Mouse (Mus musculus) heart, embryonic 13.5 days (tissue): Measurements from ENCODE around the gene Nat14. TPM values are rescaled to one million over a fixed set of nuclear protein-coding genes. Genes with fewer than 3 reads are reported as not detected.

Experiments
- ATAC-seq: fragments of 200-750 bp; cut with Nextera tagmentation; 2 replicates; pipeline ENCODE4 v1.8.0; 2017; ENCODE audit warnings: moderate TSS enrichment; ENCODE audit not compliant: insufficient number of reproducible peaks, low FRiP score, low TSS enrichment; ENCODE audit errors: extremely low read depth
- H3K27ac ChIP-seq: fragments of 300-500 bp; sonication (generic); replicated peaks from 2 replicates; pipeline ENCODE4 v1.5.1; 2015; ENCODE audit warnings: moderate library complexity, mild to moderate bottlenecking, inconsistent platforms
- H3K27me3 ChIP-seq: fragments of 300-500 bp; sonication (generic); replicated peaks from 2 replicates; pipeline ENCODE4 v1.6.1; 2015; ENCODE audit warnings: mild to moderate bottlenecking, inconsistent platforms
- H3K36me3 ChIP-seq: fragments of 300-500 bp; sonication (generic); 2 replicates; pipeline ENCODE4 v1.6.1; 2015; ENCODE audit warnings: mild to moderate bottlenecking, inconsistent platforms
- H3K4me1 ChIP-seq: fragments of 300-500 bp; sonication (generic); 2 replicates; pipeline ENCODE4 v1.6.1; 2015; ENCODE audit warnings: inconsistent platforms
- H3K4me2 ChIP-seq: fragments of 300-500 bp; sonication (generic); 2 replicates; pipeline ENCODE4 v1.6.1; 2015; ENCODE audit warnings: inconsistent platforms, mild to moderate bottlenecking, moderate library complexity
- H3K4me3 ChIP-seq: fragments of 300-500 bp; sonication (generic); 2 replicates; pipeline ENCODE4 v1.5.1; 2015; ENCODE audit warnings: moderate library complexity, mild to moderate bottlenecking, inconsistent platforms
- H3K9ac ChIP-seq: fragments of 300-500 bp; sonication (generic); 2 replicates; pipeline ENCODE4 v1.6.1; 2015; ENCODE audit warnings: inconsistent platforms, mild to moderate bottlenecking, moderate library complexity
- H3K9me3 ChIP-seq: fragments of 300-500 bp; sonication (generic); 2 replicates; pipeline ENCODE4 v1.6.1; 2016; ENCODE audit warnings: inconsistent platforms
- WGBS: fragments of 180-500 bp; shearing (Covaris S2); methylation state at CpG from one replicate; pipeline ENCODE4 v1.1.7; 2015; ENCODE audit warnings: mixed read lengths; 5-methylcytosine and 5-hydroxymethylcytosine counted together
- polyA plus RNA-seq: library from polyadenylated mRNA; unstranded; fragments of >200 nt; fragmentation: Nextera tagmentation; extraction: Ambion mirVana; gene quantifications from 2 replicates; pipeline ENCODE4 v1.2.1, GENCODE M21; 2015

Gene Nat14
- polyA plus RNA-seq, 1 experiment from 2014 or later, result 4.2 TPM

GRCm38 (mm10) chr7:4950561-4951342, 28.9 kb downstream of the Nat14 start:
- H3K27ac ChIP-seq, result no peak overlapping the region
- no peaks in the 10 kb centered on the region for H3K9me3 ChIP-seq
- WGBS, result 74% methylated on average over 19 of the region's 19 CpGs
- H3K4me3 ChIP-seq, result no peak overlapping the region
- H3K27me3 ChIP-seq, result 0 out of 2 replicates have a peak, but pooled peaks cover 3% of the 10 kb centered on the region
- ATAC-seq, result no peak
- H3K4me2 ChIP-seq, result no peak overlapping the region
- peaks cover 25% of the 10 kb centered on the region for H3K4me1 ChIP-seq
- no peak overlapping the region for H3K9ac ChIP-seq
- H3K36me3 ChIP-seq, result no peaks in the 10 kb centered on the region

- Histone ChIP-seq H3K9me3 (no peaks in the 10 kb centered on the region), H3K4me2 (peak overlapping the region; percentile 11; the same call in 1 of the 2 replicates), H3K4me3 (no peak overlapping the region), H3K9ac (peak overlapping the region; percentile 59; the same call in 1 of the 2 replicates), H3K4me1 (peaks cover 24% of the 10 kb centered on the region), H3K27ac (peak overlapping the region; percentile 81), H3K36me3 (no peaks in the 10 kb centered on the region), H3K27me3 (no peaks in the 10 kb centered on the region)
- ATAC-seq, result peak; percentile 68; the same call in 1 of the 2 replicates
- 16% methylated on average over 10 of the region's 10 CpGs for WGBS
Measured at GRCm38 (mm10) chr7:4953815-4954445, 32.1 kb downstream of the Nat14 start.

- peaks cover 17% of the 10 kb centered on the region for H3K4me1 ChIP-seq
- no peak overlapping the region for H3K4me2 ChIP-seq
- no peak overlapping the region for H3K4me3 ChIP-seq
- H3K9ac ChIP-seq, result peak overlapping the region; percentile 33; the same call in 1 of the 2 replicates
- no peaks in the 10 kb centered on the region for H3K36me3 ChIP-seq
- H3K27ac ChIP-seq, result no peak overlapping the region
- ATAC-seq, result no peak
- no peaks in the 10 kb centered on the region for H3K9me3 ChIP-seq
- H3K27me3 ChIP-seq, result no peaks in the 10 kb centered on the region
- WGBS, result 77% methylated on average over 10 of the region's 10 CpGs
Measured at GRCm38 (mm10) chr7:4957361-4957760, 35.5 kb downstream of the Nat14 start.

GRCm38 (mm10) chr7:4963527-4963926, 41.7 kb downstream of the Nat14 start:
- Histone ChIP-seq H3K4me2 (no peak overlapping the region), H3K36me3 (no peaks in the 10 kb centered on the region), H3K9ac (peak overlapping the region; percentile 65), H3K27ac (no peak overlapping the region), H3K4me1 (0 out of 2 replicates have a peak, but pooled peaks cover 3% of the 10 kb centered on the region), H3K9me3 (no peaks in the 10 kb centered on the region), H3K4me3 (no peak overlapping the region), H3K27me3 (peaks cover 16% of the 10 kb centered on the region; the same call in 1 of the 2 replicates)
- no peak for ATAC-seq
- WGBS, result 66% methylated on average over 5 of the region's 5 CpGs

DNA sequence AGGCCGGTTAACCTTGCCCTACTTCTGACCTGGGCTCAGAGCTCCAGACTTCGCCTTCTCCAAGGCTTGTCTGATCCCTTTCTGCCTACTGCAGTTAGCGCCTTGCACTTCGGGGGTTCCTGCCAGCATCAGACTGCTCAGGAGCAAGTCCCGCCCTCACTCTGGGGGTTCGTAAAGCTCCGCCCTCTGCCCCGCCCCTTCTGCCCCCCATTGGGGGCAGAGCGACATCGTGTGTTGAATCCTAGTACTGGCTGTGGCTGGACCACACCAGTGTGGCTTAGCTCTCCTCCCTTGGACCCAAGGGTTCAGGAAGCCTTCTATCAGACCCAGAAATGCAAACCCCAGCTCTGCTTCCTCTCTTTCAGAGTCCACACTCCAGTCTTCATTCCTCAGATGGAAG, 42.4 kb downstream of the Nat14 start, which contains the start of gene Sbk2:
TSS of gene Sbk2 (minus strand) at position 135 of the 400 bp plus-strand sequence.
- Histone ChIP-seq H3K4me1 (0 out of 2 replicates have a peak, but pooled peaks cover 3% of the 10 kb centered on the region), H3K27me3 (peaks cover 16% of the 10 kb centered on the region; the same call in 1 of the 2 replicates), H3K27ac (no peak within 1 kb of the TSS), H3K9me3 (no peaks in the 10 kb centered on the region), H3K4me2 (peak within 1 kb of the TSS; percentile 49), H3K36me3 (no peaks in the 10 kb centered on the region), H3K9ac (peak within 1 kb of the TSS; percentile 65), H3K4me3 (peak within 1 kb of the TSS; percentile 13; the same call in 1 of the 2 replicates)
- peak; percentile 52; the same call in 1 of the 2 replicates for ATAC-seq
- 4% methylated on average over 10 of the region's 10 CpGs for WGBS

DNA sequence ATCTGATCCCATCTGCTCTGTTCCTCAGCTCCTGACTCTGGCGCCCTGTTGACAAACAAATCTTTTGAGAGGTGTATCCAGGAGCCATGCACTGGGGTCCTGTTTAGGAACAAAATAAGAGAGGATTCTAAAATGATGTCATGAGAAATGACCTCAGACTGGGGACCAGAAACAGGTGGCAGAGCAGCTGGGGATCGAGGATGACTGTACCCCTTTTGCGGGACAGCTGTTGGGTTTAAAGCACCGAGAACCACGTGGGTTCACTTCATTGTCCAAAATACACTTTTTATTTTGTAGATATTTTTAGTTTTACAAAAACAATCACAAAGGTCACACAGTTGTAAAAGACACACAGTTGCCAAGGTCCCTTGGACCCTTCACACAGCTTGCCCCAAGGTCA, 43.2 kb downstream of the Nat14 start:
- H3K9me3 ChIP-seq, result no peaks in the 10 kb centered on the region
- no peak overlapping the region for H3K9ac ChIP-seq
- no peak overlapping the region for H3K4me2 ChIP-seq
- H3K27me3 ChIP-seq, result peaks cover 16% of the 10 kb centered on the region; the same call in 1 of the 2 replicates
- WGBS, result 74% methylated on average over 5 of the region's 5 CpGs
- no peak overlapping the region for H3K27ac ChIP-seq
- 0 out of 2 replicates have a peak, but pooled peaks cover 3% of the 10 kb centered on the region for H3K4me1 ChIP-seq
- no peak for ATAC-seq
- no peak overlapping the region for H3K4me3 ChIP-seq
- no peaks in the 10 kb centered on the region for H3K36me3 ChIP-seq

DNA sequence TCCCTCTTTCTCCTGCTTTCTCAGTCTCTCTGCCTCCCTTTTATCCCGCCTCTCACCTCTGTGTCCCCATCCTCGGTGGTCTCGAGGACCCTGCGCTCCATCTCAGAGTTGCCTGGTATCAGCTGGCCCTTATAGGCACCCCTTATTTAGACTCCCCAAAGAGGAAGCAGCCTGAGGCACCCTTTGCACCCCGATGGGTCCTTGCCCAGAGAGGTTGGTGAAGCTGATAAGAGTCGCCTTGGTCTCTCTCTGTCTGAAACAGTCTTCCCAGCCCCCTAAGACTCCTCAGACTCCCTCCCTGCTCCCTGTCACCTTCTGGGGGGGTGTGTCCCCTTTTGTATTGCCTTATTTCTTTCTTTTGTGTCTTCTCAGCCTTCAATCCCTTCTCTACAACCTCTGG, 49.2 kb downstream of the Nat14 start, which contains the start of gene Sbk3:
TSS of gene Sbk3 (minus strand) at position 101 of the 400 bp plus-strand sequence.
- Histone ChIP-seq H3K4me3 (no peak within 1 kb of the TSS), H3K27me3 (peaks cover 3% of the 10 kb centered on the region; the same call in 1 of the 2 replicates), H3K27ac (peak within 1 kb of the TSS; percentile 54), H3K4me2 (no peak within 1 kb of the TSS), H3K36me3 (no peaks in the 10 kb centered on the region), H3K9me3 (no peaks in the 10 kb centered on the region), H3K4me1 (peaks cover 14% of the 10 kb centered on the region), H3K9ac (peak within 1 kb of the TSS; percentile 28)
- WGBS, result 28% methylated on average over 6 of the region's 6 CpGs
- ATAC-seq, result no peak

- no peaks in the 10 kb centered on the region for H3K9me3 ChIP-seq
- H3K27ac ChIP-seq, result peak overlapping the region; percentile 54
- no peak for ATAC-seq
- H3K9ac ChIP-seq, result peak overlapping the region; percentile 28; the same call in 1 of the 2 replicates
- peaks cover 14% of the 10 kb centered on the region for H3K4me1 ChIP-seq
- no peak overlapping the region for H3K4me3 ChIP-seq
- no peaks in the 10 kb centered on the region for H3K36me3 ChIP-seq
- WGBS, result 16% methylated on average over 7 of the region's 7 CpGs
- no peak overlapping the region for H3K4me2 ChIP-seq
- H3K27me3 ChIP-seq, result no peaks in the 10 kb centered on the region; the same call in 1 of the 2 replicates
Measured at GRCm38 (mm10) chr7:4971710-4972109, 49.9 kb downstream of the Nat14 start.

DNA sequence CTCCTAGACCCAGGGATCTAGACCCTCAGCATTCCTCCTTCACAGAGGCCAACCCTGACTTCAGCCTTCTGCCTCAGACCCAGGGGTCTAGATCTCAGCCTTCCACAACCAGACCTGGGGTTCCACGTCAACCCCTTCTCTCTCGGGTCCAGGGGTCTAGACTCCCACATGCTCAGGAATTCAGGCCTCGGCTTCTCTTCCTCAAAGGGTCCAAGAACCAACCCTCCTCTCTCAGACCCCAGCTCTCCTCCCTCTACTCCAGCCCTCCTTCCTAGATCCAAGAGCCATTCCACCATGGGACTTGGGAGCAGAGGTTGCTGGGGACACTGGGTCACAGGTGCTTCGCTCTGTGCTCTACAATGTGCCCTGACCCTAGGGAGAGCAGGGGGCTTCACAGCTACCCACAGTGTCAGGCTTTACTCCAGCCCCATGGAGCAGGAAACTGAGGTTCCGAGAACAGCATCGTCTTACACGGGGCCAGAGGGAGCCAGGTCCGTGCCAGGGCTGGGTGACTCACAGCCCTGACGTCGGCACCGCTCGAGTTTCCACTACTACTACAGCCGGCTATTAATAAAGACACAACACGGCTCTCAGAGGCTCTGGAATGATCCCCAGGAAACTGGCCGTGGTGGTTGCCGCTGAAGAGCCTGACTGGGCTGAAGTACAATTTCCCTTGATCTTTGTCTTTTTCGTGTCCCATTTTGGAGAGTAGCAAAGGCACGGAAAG, 50.7 kb downstream of the Nat14 start:
- 38% methylated on average over 18 of the region's 18 CpGs for WGBS
- H3K9me3 ChIP-seq, result no peaks in the 10 kb centered on the region
- ATAC-seq, result peak; percentile 58; the same call in 1 of the 2 replicates
- H3K27ac ChIP-seq, result peak overlapping the region; percentile 54
- peak overlapping the region; percentile 34 for H3K4me2 ChIP-seq
- no peaks in the 10 kb centered on the region; the same call in 1 of the 2 replicates for H3K27me3 ChIP-seq
- H3K4me3 ChIP-seq, result no peak overlapping the region
- H3K4me1 ChIP-seq, result peaks cover 14% of the 10 kb centered on the region
- no peaks in the 10 kb centered on the region for H3K36me3 ChIP-seq
- H3K9ac ChIP-seq, result peak overlapping the region; percentile 47; the same call in 1 of the 2 replicates
